1 mouse cellular context compared by ENCODE assay signal in the genomic region with DNA sequence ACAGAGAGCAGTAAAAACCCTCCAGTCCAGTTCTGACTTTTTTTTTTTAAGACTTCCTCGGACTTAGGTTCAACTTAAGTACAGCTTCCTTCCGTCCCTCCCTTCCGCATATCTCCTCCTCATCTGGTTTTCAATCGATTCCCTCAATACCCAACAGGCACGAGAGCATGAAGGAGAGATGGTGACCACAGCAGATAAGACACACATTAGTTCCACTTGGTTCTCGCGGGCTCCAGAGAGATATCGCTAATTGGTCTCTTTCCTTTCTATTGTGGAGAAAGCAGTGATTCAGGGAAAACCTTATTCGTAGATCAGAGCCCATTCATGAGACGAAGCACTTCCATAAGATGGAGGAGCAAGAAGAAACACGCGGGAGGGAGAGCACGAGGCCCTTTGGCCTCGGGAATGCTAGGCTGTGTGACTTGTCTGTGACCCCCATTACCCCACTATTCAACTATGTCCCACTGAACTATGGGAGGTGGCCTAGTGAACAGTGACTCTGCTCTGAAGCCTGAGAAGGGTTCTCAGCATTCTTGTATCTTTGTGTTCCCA.
TF ChIP-seq lines count a peak whose summit lies in the region.

No protein-coding gene starts in this region.

TF ChIP-seq in MEL, 35 proteins besides CTCF, POLR2A, EP300 and RAD21 (continued from another document):
- TF ChIP-seq UBTF (IDR thresholded peaks at IDR 0.05; ENCODE audit: borderline replicate concordance, insufficient read depth, low read depth, low read length) = no peak
- no peak for TF ChIP-seq TBP (IDR thresholded peaks at IDR 0.05; ENCODE audit: low read depth, low read length)
- TF ChIP-seq BHLHE40 (IDR thresholded peaks at IDR 0.05; ENCODE audit: borderline replicate concordance, low read depth, low read length) = peak; percentile 96
- no peak for TF ChIP-seq GABPA (IDR thresholded peaks at IDR 0.05; ENCODE audit: low read depth, low read length)
- peak; percentile 72 for TF ChIP-seq CHD2 (IDR thresholded peaks at IDR 0.05; ENCODE audit: low read length)
- no peak for TF ChIP-seq MYB (IDR thresholded peaks at IDR 0.05; ENCODE audit: low read depth, low read length)
- no peak for TF ChIP-seq MYC (IDR thresholded peaks at IDR 0.05; ENCODE audit: low read depth, low read length)
- TF ChIP-seq ELF1 (IDR thresholded peaks at IDR 0.05; ENCODE audit: low read depth, low read length) = no peak
- TF ChIP-seq ETS1 (IDR thresholded peaks at IDR 0.05; ENCODE audit: low read depth, low read length) = peak; percentile 66
- TF ChIP-seq JUND (IDR thresholded peaks at IDR 0.05; ENCODE audit: low read depth, low read length) = no peak
- TF ChIP-seq ZC3H11A (IDR thresholded peaks at IDR 0.05; ENCODE audit: low read depth, low read length) = no peak
- no peak for TF ChIP-seq KAT2A (conservative IDR thresholded peaks at IDR 0.05; ENCODE audit: low read depth, low read length)
- TF ChIP-seq RCOR1 (IDR thresholded peaks at IDR 0.05; ENCODE audit: low read depth, low read length) = no peak
- peak; percentile 19; the same call in 1 of the 2 replicates for TF ChIP-seq TAL1 (IDR thresholded peaks at IDR 0.05; ENCODE audit: low read length)
- TF ChIP-seq MAZ (IDR thresholded peaks at IDR 0.05; ENCODE audit: low read depth, low read length) = no peak
- TF ChIP-seq E2F4 (IDR thresholded peaks at IDR 0.05; ENCODE audit: borderline replicate concordance, low read depth, low read length) = no peak
- TF ChIP-seq GATA1 (IDR thresholded peaks at IDR 0.05; ENCODE audit: low read depth, low read length) = peak; percentile 85
- no peak for TF ChIP-seq MXI1 (IDR thresholded peaks at IDR 0.05; ENCODE audit: low read depth, low read length)
- no peak for TF ChIP-seq ZNF384 (IDR thresholded peaks at IDR 0.05; ENCODE audit: low read depth, low read length)
- TF ChIP-seq ZMIZ1 (IDR thresholded peaks at IDR 0.05; ENCODE audit: low read depth, low read length) = no peak
- no peak for TF ChIP-seq SMC3 (IDR thresholded peaks at IDR 0.05; ENCODE audit: low read depth, low read length)
- no peak for TF ChIP-seq POLR2AphosphoS5 (IDR thresholded peaks at IDR 0.05; ENCODE audit: borderline replicate concordance, low read depth, low read length)
- peak; percentile 93 for TF ChIP-seq MAX (IDR thresholded peaks at IDR 0.05; ENCODE audit: low read length)
